Mouse (Mus musculus): ENCODE measurements around the gene Irf2bpl.

Irf2bpl gene

GRCm38 (mm10) chr12:86858983-86859872 lies 25.4 kb downstream of the Irf2bpl start:
- no peak for DNase-seq

- DNase-seq: no peak
Measured at GRCm38 (mm10) chr12:86858498-86858897, 26.1 kb downstream of the Irf2bpl start.

GRCm38 (mm10) chr12:86857290-86857689 lies 27.3 kb downstream of the Irf2bpl start:
- DNase-seq: no peak

GRCm38 (mm10) chr12:86855670-86856069 lies 28.9 kb downstream of the Irf2bpl start:
- DNase-seq: peak; percentile 92

GRCm38 (mm10) chr12:86853516-86853915 lies 31.1 kb downstream of the Irf2bpl start:
- DNase-seq: no peak

DNA sequence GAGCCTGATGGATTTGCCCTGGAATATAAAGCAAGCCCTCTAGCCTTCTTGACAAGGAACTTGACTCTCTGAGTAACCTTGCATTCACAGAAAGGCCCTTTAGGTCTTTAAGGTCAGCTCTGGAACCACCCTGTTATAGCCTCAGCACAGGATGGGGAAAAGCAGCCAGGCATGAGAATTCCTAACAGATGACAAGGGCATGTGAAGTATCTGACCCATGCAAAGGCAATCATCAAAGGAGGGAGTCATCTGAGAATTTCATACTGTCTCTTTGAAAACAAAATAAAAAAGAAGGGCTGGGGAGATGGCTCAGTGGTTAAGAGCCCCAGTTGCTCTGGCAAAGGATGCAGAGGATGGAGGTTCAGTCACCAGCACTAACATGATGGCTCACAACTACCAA lies 33.3 kb downstream of the Irf2bpl start:
- DNase-seq: no peak

DNA sequence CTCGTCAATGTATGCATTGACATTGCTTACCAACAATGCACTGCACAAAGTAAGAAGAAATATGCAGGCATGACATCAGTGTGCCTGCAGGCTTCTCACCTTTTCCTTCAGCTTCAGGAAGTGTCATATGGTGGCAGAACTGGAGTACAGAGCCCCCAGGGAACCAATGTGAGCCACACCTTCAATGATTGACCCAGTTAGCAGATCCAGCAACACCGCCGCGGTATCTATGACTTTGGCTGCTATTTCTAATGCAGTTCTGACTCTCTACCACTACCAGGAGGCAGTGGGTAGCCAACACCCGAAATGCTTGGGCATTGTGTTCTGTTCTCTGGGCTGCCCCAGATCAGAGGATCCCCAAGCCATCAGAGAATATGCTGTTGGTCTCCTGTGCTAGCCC lies 33.9 kb downstream of the Irf2bpl start:
- DNase-seq: no peak

DNA sequence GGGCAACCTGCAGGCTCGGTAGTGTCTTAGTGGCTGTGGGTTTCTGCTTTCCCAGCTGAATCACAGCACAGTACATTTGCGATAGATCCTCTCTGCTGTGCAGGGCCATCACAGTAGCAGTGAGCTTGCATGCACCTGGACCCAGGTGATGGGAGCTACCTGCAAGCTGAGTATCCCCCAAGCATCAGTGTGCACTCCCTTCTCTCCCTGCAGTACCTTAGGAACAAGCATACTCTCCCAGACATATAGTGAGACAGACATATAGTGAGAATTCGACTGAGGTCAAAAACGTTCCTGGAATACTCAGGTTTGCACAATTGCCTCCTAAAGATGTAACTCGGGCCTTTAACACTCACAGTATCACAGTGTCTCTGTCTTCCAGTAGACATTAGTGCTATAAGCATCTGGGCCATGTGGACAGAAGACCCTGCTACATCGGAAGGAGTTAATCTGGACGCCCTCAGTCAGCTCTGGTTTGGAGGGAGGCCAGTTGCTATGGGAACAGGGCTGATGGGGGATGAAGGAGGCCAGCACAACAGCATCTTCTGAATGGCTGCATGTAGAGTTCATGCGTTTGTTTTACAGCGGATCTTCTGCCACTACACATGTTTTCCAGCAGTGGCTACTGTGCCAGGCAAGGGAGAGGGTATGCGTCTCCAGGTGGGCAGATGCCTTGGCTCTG lies 34.5 kb downstream of the Irf2bpl start:
- no peak for DNase-seq

- no peak for DNase-seq
Measured at GRCm38 (mm10) chr12:86842866-86843459, 41.6 kb downstream of the Irf2bpl start.

DNA sequence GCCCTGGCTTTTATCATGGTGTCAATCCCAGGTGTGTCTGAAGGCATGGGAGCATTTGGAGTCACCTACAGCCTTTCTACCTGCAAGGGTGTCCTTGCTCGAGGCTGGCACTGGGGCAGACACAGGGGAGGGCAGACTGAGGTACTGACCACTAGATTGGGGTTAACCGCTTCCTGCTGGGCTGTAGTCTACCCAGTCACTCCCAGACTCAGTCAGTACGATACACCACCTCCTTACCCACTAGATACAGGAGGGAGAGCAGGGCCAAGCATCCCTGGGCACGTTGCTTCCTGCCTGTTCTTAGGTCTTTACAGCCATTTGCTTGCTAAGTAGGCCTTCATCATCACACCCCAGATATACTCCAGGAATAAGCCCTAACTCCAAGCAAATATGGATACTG lies 44.1 kb downstream of the Irf2bpl start:
- no peak for DNase-seq

DNA sequence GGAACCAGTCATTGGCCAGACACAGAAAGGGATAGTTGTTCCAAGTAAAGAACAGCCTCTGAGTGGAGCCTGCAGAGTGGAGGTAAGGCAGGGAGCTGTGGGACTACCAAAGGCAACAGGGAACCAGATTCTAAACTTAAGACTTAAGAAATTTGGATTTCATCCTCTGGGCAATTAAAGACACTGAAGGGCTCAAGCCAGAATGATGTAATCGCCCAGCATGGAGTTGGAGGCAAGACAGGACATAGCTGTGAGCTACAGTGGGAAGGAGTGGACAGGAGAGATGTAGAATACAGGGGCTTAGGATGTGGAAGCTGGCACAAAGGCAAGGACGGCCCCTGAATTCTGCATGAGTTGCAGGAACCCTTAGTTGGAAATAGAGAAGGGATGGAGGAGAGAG lies 46.4 kb downstream of the Irf2bpl start:
- no peak for DNase-seq

DNA sequence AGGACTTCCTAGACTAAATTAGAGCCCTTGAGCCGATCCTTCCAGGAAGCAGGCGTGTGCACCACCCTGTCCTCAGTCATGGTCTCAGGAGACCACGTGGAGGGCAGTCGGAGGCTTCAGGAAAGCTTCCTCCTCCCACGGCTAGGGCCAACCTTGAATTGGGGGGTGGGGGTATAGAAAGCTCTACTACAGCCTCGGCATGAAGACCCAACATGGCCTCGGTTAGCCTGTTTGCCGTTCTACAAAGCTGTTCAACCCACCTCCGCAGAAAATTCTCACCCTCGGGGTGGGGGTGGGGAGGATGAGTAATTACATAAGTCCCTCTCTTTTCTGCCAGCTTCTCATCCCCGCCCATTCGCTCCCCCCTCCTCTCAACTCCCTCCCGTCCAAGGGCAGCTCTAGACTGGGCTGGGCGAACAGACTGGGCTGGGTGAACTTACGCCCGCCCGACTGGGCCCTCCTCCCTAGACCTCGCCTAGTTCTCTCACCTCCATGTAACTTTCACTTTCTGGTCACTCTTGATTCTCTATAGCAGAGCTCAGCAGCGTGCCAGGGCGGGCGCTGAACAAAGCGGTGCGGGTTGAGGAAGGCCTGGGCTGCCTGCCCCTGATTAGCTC lies 48.1 kb downstream of the Irf2bpl start:
- peak; percentile 67 for DNase-seq

GRCm38 (mm10) chr12:86835899-86836298 lies 48.7 kb downstream of the Irf2bpl start:
- DNase-seq: no peak

- no peak for DNase-seq
Measured at GRCm38 (mm10) chr12:86834416-86834772, 50.2 kb downstream of the Irf2bpl start.

GRCm38 (mm10) chr12:86833711-86834415 lies 50.7 kb downstream of the Irf2bpl start:
- DNase-seq: no peak

DNA sequence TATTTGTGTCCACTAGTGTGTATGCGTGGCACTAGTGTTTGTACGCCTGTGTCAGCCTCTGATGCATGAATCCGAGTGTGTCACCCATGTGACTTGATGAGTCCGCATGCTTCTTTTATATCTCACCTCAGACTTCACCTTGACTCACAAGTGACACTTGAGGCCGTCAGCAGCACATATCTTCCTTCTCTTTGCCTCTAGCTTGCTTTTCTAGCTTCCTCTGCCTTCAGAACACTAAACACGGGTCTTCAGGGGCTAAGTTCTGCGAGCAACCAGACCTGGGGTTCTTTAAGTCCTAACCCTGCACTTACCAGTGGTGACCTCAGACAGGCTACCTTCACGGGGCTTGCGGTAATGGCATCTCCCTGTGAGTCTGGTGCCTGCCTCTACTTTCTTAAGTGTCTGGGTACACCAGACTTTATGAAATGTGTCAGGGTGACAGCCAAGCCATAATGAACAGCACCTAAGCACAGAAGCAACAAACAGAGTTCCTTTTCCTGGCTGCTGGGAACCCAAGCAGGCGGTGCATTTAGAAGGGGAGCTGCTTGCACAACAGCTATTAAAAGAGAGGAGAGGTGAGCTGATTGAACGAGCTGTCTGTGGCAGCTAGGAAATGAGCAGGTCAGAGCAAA lies 51.9 kb downstream of the Irf2bpl start:
- no peak for DNase-seq

- peak; percentile 89 for DNase-seq
Measured at GRCm38 (mm10) chr12:86831591-86832550, 52.7 kb downstream of the Irf2bpl start.
